Mouse (Mus musculus): ENCODE results near the gene Taar2.

DNA sequence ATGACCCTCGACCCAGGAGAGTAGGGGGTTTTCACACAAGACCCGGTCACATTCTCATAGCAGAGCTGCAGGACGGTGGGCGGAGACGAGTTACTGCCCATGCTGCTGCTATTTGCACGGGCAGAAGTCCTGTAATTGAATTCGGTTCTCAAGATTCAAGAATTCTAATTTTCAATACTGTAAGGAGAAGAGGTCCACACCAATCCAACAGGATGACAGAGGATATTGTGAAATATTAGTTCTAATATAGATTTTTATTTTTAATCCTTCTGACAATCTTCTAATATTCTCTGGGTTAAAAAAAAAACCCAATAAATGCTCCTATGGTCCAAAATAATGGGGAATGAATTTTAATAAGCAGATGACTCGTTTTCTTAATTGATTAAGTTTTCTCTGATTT, 47.2 kb downstream of the Taar2 start, which contains the start of gene Taar6:
- no peak for TF ChIP-seq CTCF (IDR thresholded peaks at IDR 0.05; ENCODE audit: extremely low read depth, insufficient read depth, low read length)
- TF ChIP-seq POLR2A (IDR thresholded peaks at IDR 0.05; ENCODE audit: extremely low read depth, insufficient read depth, low read length) = no peak

Measured in cortical plate, adult 2 months (tissue).